Mouse (Mus musculus) thymus, postnatal 4 days (tissue): Measurements from ENCODE around the gene Mettl23.

ENCODE experiments used
- DNase-seq: peaks from one replicate; pipeline ENCODE4 v3.0.0; 2021

Mettl23 gene

GRCm38 (mm10) chr11:116843261-116844233, at the start of gene Mettl23, which contains the start of gene Jmjd6:
TSS of gene Mettl23 (plus strand) at chr11:116843278.
TSS of gene Jmjd6 (minus strand) at chr11:116843449.
- peak; percentile 94 for DNase-seq

GRCm38 (mm10) chr11:116799364-116799763, 43.7 kb upstream of the Mettl23 start:
- DNase-seq, result no peak

- DNase-seq, result no peak
These were observed 42.0 kb upstream of the Mettl23 start for GRCm38 (mm10) chr11:116801106-116801505.

GRCm38 (mm10) chr11:116802709-116803108, 40.4 kb upstream of the Mettl23 start:
- DNase-seq, result no peak

GRCm38 (mm10) chr11:116806136-116807071, 36.7 kb upstream of the Mettl23 start:
- DNase-seq, result no peak

- DNase-seq, result no peak
These were observed 36.0 kb upstream of the Mettl23 start for GRCm38 (mm10) chr11:116807116-116807515.

GRCm38 (mm10) chr11:116807526-116807925, 35.6 kb upstream of the Mettl23 start:
- DNase-seq, result no peak

- peak; percentile 88 for DNase-seq
These were observed 35.0 kb upstream of the Mettl23 start for GRCm38 (mm10) chr11:116807938-116808606.

- no peak for DNase-seq
These were observed 34.2 kb upstream of the Mettl23 start for GRCm38 (mm10) chr11:116808811-116809395.

GRCm38 (mm10) chr11:116809520-116809919, 33.6 kb upstream of the Mettl23 start:
- no peak for DNase-seq

- no peak for DNase-seq
These were observed 32.5 kb upstream of the Mettl23 start for GRCm38 (mm10) chr11:116810528-116810927.

- peak; percentile 77 for DNase-seq
These were observed 31.8 kb upstream of the Mettl23 start for GRCm38 (mm10) chr11:116810983-116811901.

GRCm38 (mm10) chr11:116812793-116813529, 30.1 kb upstream of the Mettl23 start:
- DNase-seq, result no peak

- no peak for DNase-seq
These were observed 29.5 kb upstream of the Mettl23 start for GRCm38 (mm10) chr11:116813610-116814009.

GRCm38 (mm10) chr11:116814076-116814883, 28.8 kb upstream of the Mettl23 start:
- DNase-seq, result no peak

GRCm38 (mm10) chr11:116814884-116815415, 28.1 kb upstream of the Mettl23 start:
- DNase-seq, result no peak

GRCm38 (mm10) chr11:116816769-116817168, 26.3 kb upstream of the Mettl23 start:
- DNase-seq, result no peak

GRCm38 (mm10) chr11:116817567-116817966, 25.5 kb upstream of the Mettl23 start:
- no peak for DNase-seq

- DNase-seq, result no peak
These were observed 24.4 kb upstream of the Mettl23 start for GRCm38 (mm10) chr11:116818722-116819121.
